In genomic region chr7:114580426-114580825, GRCm38 (mm10) we compare ENCODE assay signal across 10 mouse cellular contexts. TPM values are rescaled to one million over a fixed set of nuclear protein-coding genes. Genes with fewer than 3 reads are reported as not detected.
DNase-seq lines count a peak whose midpoint lies in the region; ATAC-seq and TF ChIP-seq lines count a peak whose summit lies in the region.
"Had no signal": no experiment of that assay in that cellular context is flagged by ENCODE, and none has a peak within 500 bp of the region (broad histone marks: within the 10 kb centered on the region; RNA-seq: fewer than 3 reads in every experiment).

No protein-coding gene starts in this region.

- 0 out of 2 replicates have a peak, but pooled peaks have one; percentile 19 for TF ChIP-seq CTCF in lung, adult 2 months (IDR thresholded peaks at IDR 0.05; ENCODE audit: insufficient read depth, low read length)
- TF ChIP-seq CTCF in stomach, postnatal 0 days (IDR thresholded peaks at IDR 0.05; ENCODE audit: low read depth) = peak; percentile 86

- no peak overlapping the region for H3K4me2 ChIP-seq in forebrain, embryonic 12.5 days
- H3K4me2 ChIP-seq in stomach, postnatal 0 days (replicated peaks; ENCODE audit: low read depth) = no peak overlapping the region
- H3K4me2 ChIP-seq: heart, embryonic 15.5 days; neural tube, embryonic 13.5 days had no signal

- no peak for TF ChIP-seq POLR2A in lung, adult 2 months (IDR thresholded peaks at IDR 0.05; ENCODE audit: borderline replicate concordance, extremely low read depth, low read depth, low read length)

- peaks cover 11% of the 10 kb centered on the region; the same call in 1 of the 2 replicates for H3K4me1 ChIP-seq in forebrain, embryonic 10.5 days
- no peaks in the 10 kb centered on the region for H3K4me1 ChIP-seq in forebrain, embryonic 12.5 days
- no peaks in the 10 kb centered on the region; the same call in 1 of the 2 replicates for H3K4me1 ChIP-seq in lung, adult 2 months (ENCODE audit: control insufficient read depth, insufficient read depth, low read length)
- H3K4me1 ChIP-seq in stomach, postnatal 0 days (replicated peaks; ENCODE audit: control insufficient read depth, insufficient read depth) = no peaks in the 10 kb centered on the region
- H3K4me1 ChIP-seq: heart, embryonic 15.5 days; neural tube, embryonic 13.5 days had no signal

- ATAC-seq in forebrain, embryonic 12.5 days (ENCODE audit: low FRiP score) = no peak
- no peak for ATAC-seq in stomach, postnatal 0 days (ENCODE audit: low FRiP score, low TSS enrichment)

- no peak overlapping the region for H3K4me3 ChIP-seq in forebrain, embryonic 10.5 days
- no peak overlapping the region for H3K4me3 ChIP-seq in forebrain, embryonic 12.5 days (replicated peaks)
- no peak overlapping the region for H3K4me3 ChIP-seq in lung, adult 2 months (replicated peaks; ENCODE audit: extremely low read depth, low read depth, low read length)
- no peak overlapping the region for H3K4me3 ChIP-seq in stomach, postnatal 0 days (ENCODE audit: low read depth, low read length)
- H3K4me3 ChIP-seq: heart, embryonic 15.5 days; neural tube, embryonic 13.5 days had no signal

- H3K9ac ChIP-seq in forebrain, embryonic 12.5 days = no peak overlapping the region
- H3K9ac ChIP-seq in stomach, postnatal 0 days (ENCODE audit: low read length) = no peak overlapping the region
- H3K9ac ChIP-seq: heart, embryonic 15.5 days; neural tube, embryonic 13.5 days had no signal

- no peak overlapping the region for H3K27ac ChIP-seq in forebrain, embryonic 10.5 days
- no peak overlapping the region for H3K27ac ChIP-seq in forebrain, embryonic 12.5 days
- no peak overlapping the region for H3K27ac ChIP-seq in stomach, postnatal 0 days (replicated peaks)
- H3K27ac ChIP-seq: heart, embryonic 15.5 days; neural tube, embryonic 13.5 days had no signal

- H3K36me3 ChIP-seq in forebrain, embryonic 10.5 days (replicated peaks) = no peaks in the 10 kb centered on the region
- no peaks in the 10 kb centered on the region for H3K36me3 ChIP-seq in forebrain, embryonic 12.5 days (replicated peaks)
- H3K36me3 ChIP-seq in stomach, postnatal 0 days (ENCODE audit: control insufficient read depth, insufficient read depth, low read length) = no peaks in the 10 kb centered on the region
- H3K36me3 ChIP-seq: heart, embryonic 15.5 days; neural tube, embryonic 13.5 days had no signal

- peak; percentile 40 for DNase-seq in forebrain, embryonic 10.5 days (ENCODE audit: extremely low spot score, low spot score)
- peak; percentile 56 for DNase-seq in urinary bladder, postnatal 25 days (ENCODE audit: low spot score)
- no peak for DNase-seq in urinary bladder, adult 2 months (ENCODE audit: low spot score)
- peak; percentile 38 for DNase-seq in embryo, embryonic 11.5 days (ENCODE audit: low read depth, low spot score)
- peak; percentile 80 for DNase-seq in kidney, postnatal 10 days
- no peak for DNase-seq in lung, adult 2 months
- peak; percentile 47 for DNase-seq in stomach, postnatal 0 days (ENCODE audit: low spot score)

- H3K27me3 ChIP-seq in forebrain, embryonic 10.5 days (ENCODE audit: poor library complexity, severe bottlenecking) = no peaks in the 10 kb centered on the region
- H3K27me3 ChIP-seq in forebrain, embryonic 12.5 days = no peaks in the 10 kb centered on the region
- no peaks in the 10 kb centered on the region for H3K27me3 ChIP-seq in stomach, postnatal 0 days (ENCODE audit: control insufficient read depth, insufficient read depth, low read length)
- H3K27me3 ChIP-seq: heart, embryonic 15.5 days; neural tube, embryonic 13.5 days had no signal

- no peaks in the 10 kb centered on the region for H3K9me3 ChIP-seq in forebrain, embryonic 10.5 days
- no peaks in the 10 kb centered on the region for H3K9me3 ChIP-seq in forebrain, embryonic 12.5 days
- no peaks in the 10 kb centered on the region for H3K9me3 ChIP-seq in stomach, postnatal 0 days (ENCODE audit: control insufficient read depth, low read length)
- H3K9me3 ChIP-seq: heart, embryonic 15.5 days; neural tube, embryonic 13.5 days had no signal

- WGBS in forebrain, embryonic 10.5 days = 10% methylated on average over 4 of the region's 4 CpGs
- 5% methylated on average over 4 of the region's 4 CpGs for WGBS in forebrain, embryonic 12.5 days
- WGBS in lung, adult 2 months = 9% methylated on average over 4 of the region's 4 CpGs
- 3% methylated on average over 4 of the region's 4 CpGs for WGBS in stomach, postnatal 0 days

- TF ChIP-seq EP300 in stomach, postnatal 0 days (optimal IDR thresholded peaks at IDR 0.05) = no peak

RNA-seq across cellular contexts. Expression of gene Cyp2r1, which starts 17.7 kb away (rescaled TPM):
- 1.1 and 1.2 TPM in 2 replicates for polyA plus RNA-seq in forebrain, embryonic 10.5 days (2016; fragmentation: Nextera tagmentation; extraction: Ambion mirVana)
- 0.95 and 1.2 TPM in 2 replicates for polyA plus RNA-seq in forebrain, embryonic 12.5 days (2016; fragmentation: Nextera tagmentation; extraction: Ambion mirVana)
- 1.5 and 1.7 TPM in 2 replicates for polyA plus RNA-seq in urinary bladder, adult 2 months (2012; rRNA removed)
- 0.67 and 0.70 TPM in 2 replicates for polyA plus RNA-seq in lung, adult 2 months (2012; rRNA removed)
- polyA plus RNA-seq in stomach, postnatal 0 days (2015; fragmentation: Nextera tagmentation; extraction: Ambion mirVana) = 3.3 and 3.4 TPM in 2 replicates

RNA-seq across cellular contexts. Expression of gene Calca, which starts 55.7 kb away (rescaled TPM):
- 3.1 and 4.0 TPM in 2 replicates for polyA plus RNA-seq in forebrain, embryonic 10.5 days (2016; fragmentation: Nextera tagmentation; extraction: Ambion mirVana)
- 14.8 and 16.7 TPM in 2 replicates for polyA plus RNA-seq in forebrain, embryonic 12.5 days (2016; fragmentation: Nextera tagmentation; extraction: Ambion mirVana)
- polyA plus RNA-seq in urinary bladder, adult 2 months (2012; rRNA removed) = 0.35 and 0.69 TPM in 2 replicates
- polyA plus RNA-seq in lung, adult 2 months (2012; rRNA removed) = 1.1 and 4.0 TPM in 2 replicates
- polyA plus RNA-seq in stomach, postnatal 0 days (2015; fragmentation: Nextera tagmentation; extraction: Ambion mirVana) = 1.1 and 1.2 TPM in 2 replicates

Comparison
In these comparisons a context has a peak if more than half of its experiments do, and no peak if none do; other contexts are left out.
1. DNase-seq: peak in forebrain, embryonic 10.5 days (single experiment), urinary bladder, postnatal 25 days (single experiment), embryo, embryonic 11.5 days (single experiment), kidney, postnatal 10 days (single experiment) and stomach, postnatal 0 days (single experiment); none in urinary bladder, adult 2 months (single experiment) and lung, adult 2 months (single experiment).